Mouse (Mus musculus): ENCODE results near the gene Zfp467.

The Zfp467 gene

DNA sequence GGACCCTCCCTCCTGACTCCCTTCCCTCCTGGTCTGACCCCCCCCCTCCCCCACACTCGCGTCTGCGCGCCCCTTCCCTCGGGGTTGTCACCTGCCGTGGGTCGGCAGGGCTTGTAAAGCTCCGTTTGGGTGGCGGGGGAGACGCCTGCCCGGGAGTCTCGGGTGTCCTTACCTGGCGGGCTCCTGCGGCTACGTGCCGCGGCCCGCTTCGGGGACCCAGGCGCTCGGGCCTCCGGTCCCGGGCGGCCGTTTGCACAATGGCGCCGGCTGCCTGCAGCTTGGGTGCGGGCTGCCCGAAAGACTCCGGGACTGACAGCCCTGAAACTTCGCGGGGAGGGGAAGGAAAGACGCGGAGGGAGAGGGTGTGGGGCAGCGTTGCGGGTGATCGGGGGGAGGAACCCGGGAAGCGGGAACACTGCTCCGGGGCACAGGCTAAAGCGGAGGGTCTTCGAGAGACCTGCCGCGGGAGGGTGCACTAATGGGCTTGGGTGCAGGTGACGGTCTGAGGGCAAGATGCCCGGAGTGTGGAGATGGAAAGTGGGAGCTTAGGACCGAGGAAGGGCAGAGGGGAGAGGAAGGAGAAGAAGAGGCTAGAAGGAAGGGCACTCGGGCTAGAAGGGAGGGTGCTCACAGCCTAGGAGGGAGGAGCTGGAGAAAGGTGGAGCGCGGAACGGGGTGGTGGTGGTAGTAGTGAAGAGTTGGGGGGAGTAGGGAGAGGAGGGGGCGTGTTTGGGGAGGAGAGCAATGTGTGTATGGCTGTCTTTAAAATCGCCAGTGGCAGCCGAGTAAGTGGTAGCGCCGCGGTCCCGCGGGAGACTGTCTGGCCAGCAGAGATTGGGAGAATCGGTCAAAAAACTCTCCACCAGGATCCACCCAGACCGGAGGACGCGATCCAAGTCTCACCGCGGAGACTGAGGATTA, at the start of gene Zfp467:
Gene Zfp467, minus strand, starts transcription at position 645 of the 921 bp plus-strand sequence.
- peak; percentile 45 for DNase-seq

DNA sequence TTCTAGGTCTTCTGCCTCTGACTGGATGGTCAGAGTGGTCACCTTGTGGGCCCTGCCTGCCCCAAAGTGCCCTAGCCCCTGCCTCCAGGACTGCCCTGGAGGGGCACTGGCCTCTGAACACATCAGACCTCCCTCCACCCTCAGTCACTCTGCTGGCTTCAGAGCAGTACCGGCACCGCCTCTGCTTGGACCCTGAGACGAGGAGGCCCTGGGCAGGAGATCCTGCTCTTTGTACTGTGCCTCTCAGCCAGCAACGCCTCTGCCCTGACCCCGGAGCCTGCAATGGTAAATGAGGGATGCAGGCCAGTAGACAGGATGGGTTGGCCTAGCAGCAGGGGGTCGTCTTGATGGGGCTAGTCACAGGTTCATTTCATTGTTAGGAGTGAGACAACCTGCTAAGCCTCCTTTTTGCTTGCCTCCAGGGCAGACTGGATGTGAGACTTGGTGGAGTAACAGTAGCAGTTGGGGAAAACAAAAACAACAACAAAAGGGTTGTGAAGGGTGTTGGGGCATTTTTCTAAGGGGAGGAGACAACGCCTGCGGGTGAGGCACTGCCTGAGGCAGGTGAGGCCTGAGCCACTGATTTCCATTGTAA, 47.6 kb upstream of the Zfp467 start:
- DNase-seq: no peak

DNA sequence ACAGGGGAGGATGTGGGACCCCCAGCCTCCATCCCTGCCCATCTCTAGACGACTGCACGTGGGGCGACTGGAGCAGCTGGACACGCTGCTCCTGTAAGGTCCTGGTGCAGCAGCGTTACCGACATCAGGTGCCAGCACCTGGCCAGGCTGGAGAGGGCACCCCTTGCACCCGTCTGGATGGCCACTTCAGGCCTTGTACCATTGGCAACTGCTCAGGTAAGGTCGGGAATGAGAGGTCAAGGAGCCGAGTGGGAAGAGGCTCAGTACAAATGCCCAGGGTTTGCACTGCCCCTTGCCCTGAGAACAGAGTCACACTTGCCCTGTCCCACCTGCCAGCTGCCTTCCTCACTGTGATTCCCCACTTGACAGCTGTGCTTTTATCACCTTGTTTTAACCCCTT, 45.7 kb upstream of the Zfp467 start:
- DNase-seq: no peak

DNA sequence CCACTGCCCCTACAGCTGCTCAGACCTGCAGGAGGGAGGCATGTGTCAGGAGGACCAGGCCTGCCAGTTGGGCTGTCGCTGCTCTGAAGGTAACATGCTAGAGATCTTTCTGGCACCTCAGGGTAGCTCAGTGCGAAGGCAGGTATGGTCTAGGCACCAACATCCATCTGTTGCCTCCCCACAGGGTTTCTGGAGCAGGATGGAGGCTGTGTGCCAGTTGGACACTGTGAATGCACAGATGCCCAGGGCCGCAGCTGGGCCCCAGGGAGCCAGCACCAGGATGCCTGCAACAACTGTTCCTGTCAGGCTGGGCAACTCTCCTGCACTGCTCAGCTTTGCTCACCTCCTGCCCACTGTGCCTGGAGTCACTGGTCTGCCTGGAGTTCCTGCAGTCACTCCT, 44.1 kb upstream of the Zfp467 start:
- DNase-seq: no peak

DNA sequence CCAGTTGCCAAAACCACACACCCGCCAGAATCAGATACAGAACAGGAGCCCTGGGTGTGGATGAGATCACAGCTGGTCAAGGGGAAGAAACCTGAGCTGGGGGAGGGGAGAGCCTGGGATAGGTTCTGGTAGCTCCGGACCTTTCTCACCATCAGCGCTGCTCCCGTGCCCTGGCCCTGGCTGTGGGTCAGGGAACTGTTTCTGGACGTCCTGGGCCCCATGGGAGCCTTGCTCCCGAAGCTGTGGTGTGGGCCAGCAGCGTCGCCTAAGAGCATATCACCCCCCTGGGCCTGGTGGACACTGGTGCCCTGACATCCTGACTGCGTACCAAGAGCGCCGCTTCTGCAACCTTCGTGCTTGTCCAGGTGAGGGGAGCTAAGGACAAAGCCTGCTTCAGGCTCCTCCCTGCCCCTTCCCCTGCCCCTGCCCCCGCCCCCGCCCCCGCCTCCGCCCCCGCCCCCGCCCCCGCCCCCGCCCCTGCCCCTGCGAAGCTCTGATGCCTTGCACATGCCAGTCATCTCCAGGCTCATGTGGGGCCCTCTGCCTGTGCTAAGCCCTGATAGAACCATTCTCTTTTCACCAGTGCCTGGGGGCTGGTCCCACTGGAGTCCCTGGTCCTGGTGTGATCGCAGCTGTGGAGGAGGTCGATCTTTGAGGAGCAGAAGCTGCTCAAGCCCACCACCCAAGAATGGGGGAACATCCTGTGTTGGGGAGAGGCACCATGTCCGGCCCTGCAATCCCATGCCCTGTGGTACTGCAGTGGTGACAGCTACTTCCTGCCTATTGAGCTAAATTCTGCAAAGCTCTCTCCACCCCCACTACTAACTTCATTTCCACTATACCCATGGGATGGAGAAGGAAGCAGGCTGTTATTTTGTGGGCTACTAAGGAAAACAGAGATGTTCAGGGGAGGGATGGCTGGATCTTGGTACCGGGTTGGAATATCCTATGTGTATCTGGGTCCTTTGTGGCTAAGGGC, 42.4 kb upstream of the Zfp467 start:
- DNase-seq: no peak

DNA sequence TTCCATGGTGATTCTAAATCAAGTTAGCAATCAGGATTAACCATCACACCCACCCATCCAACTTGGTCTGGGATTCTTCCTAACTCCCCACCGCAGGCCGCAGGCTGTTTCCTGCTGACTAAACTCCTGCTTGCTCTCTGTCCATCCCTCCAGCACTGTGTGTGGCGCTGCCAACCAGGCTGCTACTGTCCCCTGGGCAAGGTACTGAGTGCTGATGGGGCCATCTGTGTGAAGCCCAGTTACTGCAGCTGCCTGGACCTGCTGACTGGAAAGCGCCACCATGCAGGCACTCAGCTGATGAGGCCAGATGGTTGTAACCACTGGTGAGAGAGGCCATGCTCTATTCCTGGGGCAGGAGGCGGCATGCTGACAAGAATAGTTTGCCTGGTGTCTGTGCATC, 36.9 kb upstream of the Zfp467 start:
- no peak for DNase-seq

DNA sequence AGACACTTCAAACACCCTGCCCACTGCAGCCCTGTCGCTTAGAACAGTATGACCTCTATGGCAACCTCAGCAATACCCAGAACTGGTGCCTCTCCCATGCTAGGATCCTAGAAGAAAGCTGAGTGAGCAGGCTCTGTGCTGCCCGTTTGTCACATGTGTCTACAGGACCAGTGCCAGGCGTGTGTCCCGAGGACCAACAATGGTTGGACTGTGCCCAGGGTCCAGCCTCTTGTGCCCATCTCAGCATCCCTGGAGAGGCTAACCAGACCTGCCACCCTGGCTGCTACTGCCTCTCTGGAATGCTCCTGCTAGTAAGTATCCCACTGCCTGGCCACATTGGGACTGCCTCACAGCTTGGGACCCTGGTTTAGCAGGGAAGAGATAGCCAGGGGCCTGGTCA, 32.8 kb upstream of the Zfp467 start:
- no peak for DNase-seq

DNA sequence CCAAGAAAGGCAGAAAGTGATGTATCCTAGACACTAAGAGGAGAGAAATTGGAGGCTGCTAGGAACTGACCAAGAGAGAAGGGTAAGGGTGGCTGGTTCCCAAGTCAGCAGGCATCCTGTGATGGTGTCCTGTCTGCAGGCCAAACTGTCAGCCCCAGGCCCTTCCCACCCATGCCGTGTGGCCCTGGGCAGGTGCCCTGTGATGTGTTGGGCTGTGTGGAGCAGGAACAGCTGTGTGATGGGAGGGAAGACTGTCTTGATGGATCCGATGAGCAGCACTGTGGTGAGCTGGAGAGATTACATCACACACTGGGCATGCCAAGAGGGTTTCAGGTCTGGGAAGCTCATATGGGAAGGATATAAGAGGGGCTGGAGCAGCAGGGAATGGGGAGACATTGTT, 25.1 kb upstream of the Zfp467 start:
- no peak for DNase-seq

DNA sequence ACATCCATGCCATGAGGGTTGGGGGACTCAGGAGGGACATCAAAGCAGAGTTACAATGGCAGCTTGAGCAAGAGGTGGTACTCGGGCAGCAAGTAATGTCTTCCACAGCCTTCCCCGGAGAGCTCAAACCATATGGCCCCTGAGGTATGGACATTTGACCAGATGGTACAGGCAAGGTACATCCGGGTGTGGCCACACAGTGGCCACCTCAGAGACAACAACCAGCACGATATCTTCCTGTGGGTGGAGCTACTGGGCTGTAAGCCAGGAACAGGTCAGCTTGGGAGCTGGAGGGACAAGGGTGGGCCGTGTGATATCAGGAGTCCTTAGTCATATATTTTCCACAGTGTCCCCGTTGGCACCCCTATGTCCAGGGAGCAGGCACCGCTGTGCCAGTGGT, 21.9 kb upstream of the Zfp467 start:
- DNase-seq: no peak

DNA sequence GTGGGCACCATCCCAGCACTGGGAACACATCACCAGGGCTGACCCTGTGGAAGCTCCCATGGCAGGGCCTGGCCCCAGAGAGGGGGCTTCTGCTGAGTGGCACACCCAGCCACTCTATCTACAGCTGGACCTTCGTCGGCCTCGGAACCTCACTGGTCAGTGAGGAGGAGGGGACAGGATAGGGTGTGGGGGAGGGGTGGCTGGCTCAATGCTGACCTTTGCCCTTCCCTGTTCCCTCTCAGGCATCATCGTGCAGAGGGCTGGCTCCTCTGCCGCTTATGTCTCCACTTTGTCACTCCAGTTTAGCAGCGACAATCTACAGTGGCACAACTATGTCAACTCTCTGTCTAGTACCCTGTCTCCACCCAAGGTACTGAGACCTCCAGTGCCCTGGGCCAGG, 21.1 kb upstream of the Zfp467 start:
- peak; percentile 26 for DNase-seq

DNA sequence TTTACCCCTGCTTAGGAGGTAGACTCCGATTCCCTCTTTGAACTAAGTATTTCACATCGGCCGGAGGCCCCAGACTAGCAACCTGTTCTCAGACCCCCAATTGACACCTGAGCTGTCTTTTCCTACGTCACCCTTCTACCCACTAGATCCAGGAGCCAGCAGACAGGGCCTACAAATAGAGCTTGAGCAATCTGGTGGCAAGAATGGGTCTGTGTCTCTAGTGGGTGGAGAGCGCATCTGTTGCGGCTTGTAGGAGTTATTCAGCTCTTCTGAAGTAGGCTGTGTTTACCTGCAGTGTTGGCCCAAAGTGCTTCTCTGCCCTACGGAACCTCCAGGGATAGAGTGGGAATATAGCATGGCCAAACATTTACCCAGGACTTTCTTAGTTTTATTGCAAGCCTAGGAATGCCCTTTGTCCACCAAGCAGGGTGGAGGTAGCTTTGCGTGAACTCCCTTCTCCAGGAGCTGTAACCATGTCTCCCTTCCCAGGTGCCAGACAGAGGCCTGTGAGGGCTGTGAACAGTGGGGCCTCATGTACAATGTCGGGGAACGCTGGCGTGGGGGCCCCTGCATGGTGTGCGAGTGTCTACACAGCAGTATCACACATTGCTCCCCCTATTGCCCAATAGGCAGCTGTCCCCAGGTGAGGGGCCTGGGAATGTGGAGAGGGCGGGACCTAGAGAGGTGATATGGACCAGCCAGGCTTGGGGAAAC, 19.5 kb upstream of the Zfp467 start:
- no peak for DNase-seq

DNA sequence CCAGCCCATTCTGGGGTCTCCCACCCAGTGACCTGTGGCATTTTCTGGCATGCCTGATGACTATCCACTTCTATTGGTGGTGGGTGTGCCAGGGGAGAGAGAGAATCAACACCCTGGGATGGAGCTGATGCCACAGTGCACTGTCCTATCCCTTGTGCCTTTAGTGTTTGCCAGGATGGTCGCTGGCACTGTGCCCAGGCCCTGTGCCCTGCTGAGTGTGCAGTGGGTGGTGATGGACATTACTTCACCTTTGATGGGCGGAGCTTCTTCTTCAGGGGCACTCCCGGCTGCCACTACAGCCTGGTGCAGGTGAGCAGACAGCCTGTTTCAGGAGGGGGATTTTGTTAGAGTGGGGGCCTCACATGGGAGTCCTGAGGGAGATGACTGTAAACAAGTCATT, 7.1 kb upstream of the Zfp467 start:
- DNase-seq: no peak

DNA sequence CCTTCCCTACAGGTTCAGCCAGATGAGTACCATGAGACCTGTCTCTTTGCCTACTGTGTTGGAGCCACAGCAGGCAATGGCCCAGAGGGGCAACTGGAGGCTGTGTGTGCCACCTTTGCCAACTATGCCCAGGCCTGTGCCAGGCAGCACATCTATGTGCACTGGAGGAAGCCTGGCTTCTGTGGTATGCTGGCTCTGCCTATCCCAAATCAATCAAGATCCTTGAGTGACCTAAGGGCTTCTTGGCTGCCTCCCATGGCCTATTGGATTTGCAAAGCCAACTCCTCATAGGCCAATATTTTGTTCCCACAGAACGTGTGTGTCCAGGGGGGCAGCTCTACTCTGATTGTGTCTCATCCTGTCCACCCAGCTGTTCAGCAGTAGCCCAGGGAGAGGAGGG, 6.5 kb upstream of the Zfp467 start:
- DNase-seq: no peak

DNA sequence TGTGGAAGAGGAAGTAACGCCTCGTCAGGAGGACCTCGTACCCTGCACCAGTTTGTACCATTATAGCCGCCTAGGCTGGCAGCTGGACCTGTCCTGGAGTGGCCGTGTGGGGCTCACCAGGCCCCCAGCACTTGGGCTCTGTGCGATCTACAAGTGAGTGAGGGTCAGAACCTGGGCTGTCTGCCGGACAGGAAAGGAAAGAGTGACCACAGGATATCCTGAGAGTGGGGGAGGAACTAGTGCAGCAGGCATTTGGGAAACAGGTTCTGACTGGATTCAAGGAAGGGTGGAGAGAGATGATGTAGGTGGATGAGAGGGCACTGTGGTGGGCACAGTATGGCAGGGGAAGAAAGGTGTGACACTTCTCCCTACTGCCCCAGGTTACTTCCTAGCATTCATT, 2.9 kb upstream of the Zfp467 start:
- no peak for DNase-seq

DNA sequence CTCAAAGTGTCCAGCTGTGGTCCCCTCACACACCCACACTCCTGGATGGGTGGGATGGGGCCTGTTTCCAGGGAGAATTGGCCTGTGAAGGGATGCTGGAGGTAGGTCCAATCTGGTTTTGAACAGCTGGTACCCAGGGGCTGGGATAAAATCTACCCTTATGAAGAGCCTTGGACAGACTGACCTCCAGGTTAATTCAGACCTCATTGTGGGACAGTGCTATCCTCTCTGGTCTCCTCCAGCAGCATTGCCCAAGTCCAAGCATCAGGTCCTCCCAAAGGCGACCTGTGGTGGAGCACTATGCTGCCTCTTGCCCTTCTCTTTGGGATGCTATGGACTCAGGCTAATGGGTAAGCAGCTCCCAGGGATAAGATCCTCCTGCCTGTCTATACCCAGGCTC, 2.3 kb upstream of the Zfp467 start, which contains the start of gene Sspo:
Gene Sspo, plus strand, starts transcription at position 301 of the 400 bp plus-strand sequence.
- no peak for DNase-seq

DNA sequence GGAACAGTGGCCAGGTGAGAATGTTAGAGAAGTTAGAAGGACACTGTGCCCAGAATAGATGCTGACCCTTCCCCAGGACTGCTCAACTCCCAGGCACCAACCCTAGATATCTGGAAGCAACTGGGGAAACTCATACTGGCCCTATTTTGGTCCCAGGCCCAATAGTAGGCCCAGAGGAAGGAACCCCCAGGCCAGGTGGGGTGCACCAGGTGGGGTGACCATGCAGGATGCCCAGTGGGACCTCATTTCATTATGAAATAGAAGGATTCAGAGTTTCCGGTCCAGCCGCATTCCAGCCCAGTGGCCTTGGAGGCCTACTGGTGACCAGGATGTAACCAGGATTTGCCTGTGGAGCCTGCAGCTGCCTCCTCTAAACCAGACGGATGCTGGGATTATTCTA, 1.3 kb upstream of the Zfp467 start:
- DNase-seq: no peak

DNA sequence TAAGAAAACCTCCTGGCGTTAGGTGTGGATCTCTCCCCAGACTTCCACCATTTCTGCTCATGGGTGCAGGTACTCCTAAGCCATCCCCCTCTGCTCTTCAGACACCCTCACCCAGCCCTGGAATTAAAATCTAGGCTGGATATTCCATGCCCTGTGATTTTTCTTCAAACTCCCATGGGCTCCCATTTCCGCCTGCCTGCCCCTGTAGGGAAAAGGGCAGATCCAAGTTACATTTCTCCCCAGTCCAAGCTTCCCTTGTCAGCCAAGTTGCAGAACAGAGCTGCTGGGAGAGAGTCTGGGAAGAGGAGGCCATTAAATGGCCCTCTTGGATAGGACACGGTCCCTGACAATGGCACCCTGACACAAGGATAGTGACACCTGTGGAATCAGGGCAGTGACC, 631 bp upstream of the Zfp467 start:
- no peak for DNase-seq

DNA sequence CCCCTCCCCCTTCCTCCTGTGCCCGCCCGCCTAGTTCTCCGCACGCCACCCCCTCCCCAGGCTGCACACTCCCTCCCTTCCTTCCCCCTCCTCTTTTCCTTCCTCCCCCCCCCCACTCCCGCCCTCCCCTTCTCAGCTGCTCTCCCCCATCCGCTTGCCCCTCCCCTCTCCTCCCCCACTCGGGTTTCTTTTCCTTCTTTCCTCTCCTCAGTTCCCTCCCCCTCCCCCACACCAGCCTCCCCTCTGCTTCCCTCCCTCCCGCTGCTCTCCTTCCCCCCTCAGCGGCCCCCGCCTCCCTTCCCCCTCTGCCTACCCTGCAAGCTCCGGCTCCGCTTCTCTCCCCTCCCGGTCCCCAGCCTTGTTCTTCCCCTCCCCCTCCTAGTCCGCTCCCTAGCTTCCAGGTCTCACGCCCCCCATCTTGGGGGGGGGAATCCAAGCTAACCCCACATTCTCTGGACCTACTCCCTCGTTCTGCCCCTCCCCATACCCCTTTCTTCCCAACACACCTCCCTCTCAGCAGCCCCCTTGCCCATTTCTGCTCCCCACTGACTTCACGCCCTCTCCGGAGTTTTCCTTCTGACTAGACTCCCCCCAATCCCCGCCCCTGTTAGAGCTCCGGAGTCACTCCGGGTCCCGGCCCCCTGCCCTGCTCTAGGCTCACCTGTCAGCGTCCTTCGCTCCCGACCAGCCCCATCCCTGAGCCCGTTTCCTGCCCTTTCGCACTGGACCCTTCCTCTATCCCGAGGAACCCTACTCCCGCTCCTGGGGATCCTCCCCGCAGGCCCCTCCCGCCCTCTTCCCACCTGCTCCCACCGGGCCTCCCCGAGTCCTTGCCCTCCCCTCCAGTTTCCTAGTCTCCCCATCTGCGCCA, 1.1 kb downstream of the Zfp467 start:
- peak; percentile 85 for DNase-seq

DNA sequence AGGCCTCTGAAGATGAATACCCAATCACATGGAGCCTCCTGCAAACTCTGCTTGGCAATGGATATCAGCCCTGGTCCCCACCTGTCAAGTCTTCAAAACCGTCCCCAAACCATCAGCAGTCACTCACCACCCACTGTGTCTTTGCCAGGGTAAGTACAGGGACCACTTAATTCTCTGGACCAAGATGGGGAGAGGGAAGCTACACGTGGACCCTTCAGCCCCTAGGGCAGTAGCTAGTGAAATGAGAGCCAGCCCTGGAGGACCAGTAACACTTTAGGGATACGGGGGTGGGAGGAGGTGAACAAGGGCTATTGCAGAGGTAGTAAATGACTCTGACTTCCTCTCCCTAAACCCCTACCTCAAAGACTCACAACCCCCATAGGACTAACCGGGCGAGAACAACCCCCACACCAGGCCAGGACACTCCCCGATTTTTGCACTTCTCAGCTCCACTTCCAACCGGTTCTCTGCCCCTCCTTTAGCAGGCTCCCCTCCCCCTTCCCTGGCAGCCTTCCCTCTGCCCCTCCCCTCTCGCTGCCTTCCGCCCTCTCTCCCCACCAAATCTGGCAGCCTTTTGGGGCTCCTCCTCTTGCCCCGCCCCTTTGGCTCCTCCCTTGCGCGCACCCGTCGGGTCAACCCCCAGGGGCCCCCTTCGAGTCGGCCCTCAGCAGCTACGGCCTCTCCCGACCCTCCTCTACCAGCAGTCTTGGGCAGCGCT, 1.9 kb downstream of the Zfp467 start:
- peak; percentile 89 for DNase-seq

DNA sequence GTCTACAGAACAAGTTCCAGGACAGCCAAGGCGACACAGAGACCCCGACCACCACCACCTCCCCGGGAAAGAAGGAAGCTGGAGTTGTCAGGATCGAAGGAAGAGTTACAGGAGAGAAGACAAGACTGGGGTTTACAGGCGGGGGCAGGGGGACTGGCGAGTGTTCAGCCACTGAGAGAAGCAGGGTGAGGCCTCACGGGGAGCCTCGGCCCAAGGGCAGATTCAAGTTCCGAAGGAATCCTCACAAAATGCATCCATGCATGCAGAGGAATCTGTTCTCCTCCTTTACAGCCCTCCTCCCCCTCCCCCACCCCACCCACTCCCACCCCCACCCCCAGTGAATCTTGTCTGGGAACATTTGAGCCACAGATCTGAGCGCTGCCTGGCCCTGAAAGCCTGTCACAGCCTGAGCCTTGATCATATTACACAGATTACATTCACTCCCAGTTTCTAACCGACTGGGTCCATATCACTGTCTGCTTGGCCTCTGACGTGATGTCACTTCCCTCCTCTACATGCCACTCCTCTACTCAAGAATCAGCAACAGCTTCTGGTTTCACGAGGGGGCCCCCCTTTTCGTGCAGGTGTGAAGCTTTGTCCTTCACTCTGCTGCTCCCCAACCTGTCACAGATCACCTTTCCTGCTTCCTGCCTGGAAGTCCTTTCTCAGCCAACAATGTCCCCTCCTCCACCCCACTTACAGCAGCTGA, 5.2 kb downstream of the Zfp467 start:
- no peak for DNase-seq

Data from liver (tissue).